Mouse (Mus musculus): ENCODE results near the gene Sirt4. TPM values are rescaled to one million over a fixed set of nuclear protein-coding genes. Genes with fewer than 3 reads are reported as not detected.
A peak's percentile ranks its signal among the peaks of the same experiment; 100 is the strongest.
"Not testable (repeated sequence)": the region's sequence is repeated elsewhere in the genome, so short reads cannot be mapped to it uniquely, and the experiment has no call there.

Sirt4 gene
- 10 to 100 TPM; 14.8 to 16.5 TPM for total RNA-seq (2021)
- long read RNA-seq, experiment 1, transcript Sirt4-201 (5 exons, 1,794 nt) = major isoform, 6 of 7 reads
- long read RNA-seq, experiment 1, partial matches to known transcripts = 1 of 7 reads
- long read RNA-seq, experiment 1, other reads (novel, unspliced or antisense) = 0 of 7 reads
- long read RNA-seq, experiment 2, transcript Sirt4-201 (5 exons, 1,794 nt) = major isoform, 7 of 11 reads
- long read RNA-seq, experiment 2, partial matches to known transcripts = 0 of 11 reads
- long read RNA-seq, experiment 2, other reads (novel, unspliced or antisense) = 4 of 11 reads

DNA sequence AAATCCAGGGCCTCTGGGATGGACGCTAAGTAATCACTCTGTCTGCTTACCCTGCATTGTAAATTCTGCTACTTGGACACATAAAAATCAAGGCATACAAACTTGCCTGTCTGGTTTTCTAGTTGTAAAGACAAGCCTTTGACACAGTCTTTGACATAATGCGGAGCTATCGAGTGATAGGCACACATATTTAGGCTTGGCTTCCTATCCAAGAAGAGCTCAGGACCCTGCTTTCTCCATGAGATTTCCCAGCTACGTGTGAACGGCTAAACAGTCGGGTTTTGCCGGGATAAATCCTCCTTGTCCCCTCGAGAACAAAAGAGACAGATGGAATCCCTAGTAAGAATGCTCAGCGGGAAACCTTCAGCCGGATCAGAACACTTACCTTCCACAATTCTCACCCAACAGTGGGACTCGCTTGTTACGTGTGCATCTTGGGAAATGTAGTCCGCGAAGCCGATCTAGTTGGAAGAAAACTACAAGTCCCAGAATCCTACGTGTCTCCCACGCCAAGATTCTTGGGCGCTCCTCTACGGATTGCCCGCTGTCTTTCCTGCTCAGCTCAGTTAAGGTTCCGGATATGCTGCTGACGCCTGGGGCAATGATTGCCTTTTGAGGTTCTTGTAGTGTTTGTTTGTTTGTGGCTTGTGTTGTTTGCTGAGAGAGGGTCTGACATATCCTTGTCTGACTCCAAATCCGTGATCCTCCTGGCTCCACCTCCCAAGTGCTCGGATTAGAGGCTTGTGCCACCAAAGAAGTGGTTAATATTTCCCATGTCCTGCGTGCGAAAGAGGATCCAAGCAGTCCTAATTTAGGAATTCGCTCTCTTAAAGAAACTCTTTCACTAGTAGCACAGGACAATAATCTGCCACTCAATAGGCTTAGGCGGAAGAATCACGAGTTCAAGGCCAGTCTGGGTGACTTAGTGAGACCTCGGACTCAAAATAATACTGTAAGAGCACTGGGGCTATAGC, at the start of gene Sirt4:
Sirt4 (minus strand) TSS at position 779 of the 974 bp plus-strand sequence.
- DNase-seq (ENCODE audit: low spot score) = peak; percentile 92

DNA sequence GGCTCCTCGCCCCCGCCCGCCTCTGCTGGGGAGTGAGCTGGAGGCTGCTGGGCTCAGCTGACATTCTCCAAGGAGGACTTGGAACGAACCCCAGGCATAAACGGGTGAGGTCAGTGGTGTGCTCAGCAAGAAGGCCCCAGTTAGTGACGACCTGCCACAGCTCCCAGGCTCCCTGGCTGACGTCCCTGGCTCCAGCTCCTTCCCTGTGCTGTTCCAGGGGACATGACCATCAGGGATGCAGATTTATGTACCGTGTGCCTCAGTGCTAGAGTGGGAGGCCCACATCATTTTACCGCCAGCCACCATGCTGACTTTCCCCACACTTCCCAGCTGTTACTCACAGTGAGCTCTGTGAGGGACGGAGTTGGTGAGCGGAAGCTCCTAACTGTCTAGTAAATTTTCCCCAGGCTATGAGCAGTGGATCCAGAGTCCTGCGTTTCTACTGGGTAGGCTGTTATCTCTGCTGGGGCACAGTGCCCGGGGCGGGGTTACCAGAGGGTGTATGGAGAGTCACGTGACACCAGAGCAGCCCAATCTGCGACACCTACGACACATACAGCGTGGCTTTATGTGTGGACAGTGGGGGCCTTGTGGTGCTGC, 47.2 kb upstream of the Sirt4 start:
- peak; percentile 95 for DNase-seq (ENCODE audit: low spot score)

GRCm38 (mm10) chr5:115530447-115530809, 45.9 kb upstream of the Sirt4 start:
- no peak for DNase-seq (ENCODE audit: low spot score)

GRCm38 (mm10) chr5:115529742-115530446, 45.4 kb upstream of the Sirt4 start:
- no peak for DNase-seq (ENCODE audit: low spot score)

GRCm38 (mm10) chr5:115529364-115529741, 44.8 kb upstream of the Sirt4 start:
- DNase-seq (ENCODE audit: low spot score) = no peak

- DNase-seq (ENCODE audit: low spot score) = no peak
Observed at GRCm38 (mm10) chr5:115528128-115528527, 43.6 kb upstream of the Sirt4 start.

GRCm38 (mm10) chr5:115526456-115527202, 42.1 kb upstream of the Sirt4 start:
- DNase-seq (ENCODE audit: low spot score) = no peak

DNA sequence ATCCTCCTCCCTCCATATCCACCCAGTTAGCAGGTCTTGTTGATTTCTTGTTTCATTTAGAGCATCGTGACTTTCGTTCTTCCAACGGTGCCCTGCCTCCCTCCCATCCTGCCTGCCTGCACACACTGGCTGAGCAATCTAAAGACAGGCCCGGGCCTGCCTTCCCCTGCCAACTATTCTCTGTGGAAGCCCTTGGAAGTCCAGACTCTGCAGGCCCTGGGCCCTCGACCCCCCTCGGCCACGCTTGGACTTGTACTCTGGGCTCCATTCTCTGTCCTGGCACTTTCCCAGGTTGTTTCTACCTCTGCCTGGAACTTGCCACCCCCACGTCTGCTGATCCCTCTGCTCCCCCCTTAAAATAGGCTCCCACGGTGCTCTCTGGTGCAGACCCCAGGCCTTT, 41.4 kb upstream of the Sirt4 start:
- no peak for DNase-seq (ENCODE audit: low spot score)

- no peak for DNase-seq (ENCODE audit: low spot score)
Observed at GRCm38 (mm10) chr5:115525416-115525815, 40.9 kb upstream of the Sirt4 start.

GRCm38 (mm10) chr5:115524471-115524870, 39.9 kb upstream of the Sirt4 start:
- no peak for DNase-seq (ENCODE audit: low spot score)

GRCm38 (mm10) chr5:115523971-115524370, 39.4 kb upstream of the Sirt4 start:
- no peak for DNase-seq (ENCODE audit: low spot score)

DNA sequence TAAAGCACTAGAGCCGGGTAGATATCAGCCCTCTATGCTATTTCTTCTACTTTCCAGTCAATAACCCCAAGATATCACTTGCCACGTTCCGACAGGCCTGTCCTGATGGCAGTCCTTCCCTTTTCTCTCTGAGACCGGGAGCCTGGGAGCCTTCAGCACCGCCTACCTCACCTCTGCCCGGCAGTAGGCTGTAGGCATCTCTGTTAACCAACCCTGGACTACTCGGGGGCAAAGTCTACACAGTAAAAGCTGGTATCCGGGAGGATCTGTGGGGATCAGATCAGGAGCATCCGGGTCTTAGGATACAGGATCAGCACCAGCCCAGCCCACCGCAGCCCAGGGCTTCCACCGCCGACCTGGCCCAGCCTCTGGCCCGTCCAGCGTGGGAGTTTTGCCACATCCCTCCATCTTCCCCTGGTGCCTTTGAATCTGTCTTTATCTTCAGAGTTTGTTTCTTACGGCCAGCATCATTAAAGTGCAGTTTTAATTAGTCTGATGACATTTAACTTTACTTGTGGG, 38.5 kb upstream of the Sirt4 start:
- no peak for DNase-seq (ENCODE audit: low spot score)

DNA sequence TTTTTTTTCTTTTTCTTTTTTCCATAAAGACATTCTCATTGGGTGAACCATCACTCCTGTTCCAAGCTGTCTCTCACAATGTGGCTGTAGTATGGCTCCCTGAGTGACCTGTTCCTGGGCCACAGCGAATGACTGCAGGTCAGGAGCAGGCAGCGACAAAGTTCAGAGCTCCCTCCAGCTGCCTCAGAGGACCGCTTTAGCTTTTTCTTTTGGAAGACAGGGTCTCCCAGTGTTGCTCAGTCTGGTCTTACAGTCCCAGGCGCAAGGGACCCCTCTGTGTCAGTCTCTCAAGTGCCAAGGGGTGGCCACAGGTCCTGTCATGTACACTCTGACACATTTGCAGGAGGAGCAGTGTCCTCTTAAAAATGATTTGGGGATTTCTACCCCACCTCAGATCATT, 38.0 kb upstream of the Sirt4 start:
- no peak for DNase-seq (ENCODE audit: low spot score)

DNA sequence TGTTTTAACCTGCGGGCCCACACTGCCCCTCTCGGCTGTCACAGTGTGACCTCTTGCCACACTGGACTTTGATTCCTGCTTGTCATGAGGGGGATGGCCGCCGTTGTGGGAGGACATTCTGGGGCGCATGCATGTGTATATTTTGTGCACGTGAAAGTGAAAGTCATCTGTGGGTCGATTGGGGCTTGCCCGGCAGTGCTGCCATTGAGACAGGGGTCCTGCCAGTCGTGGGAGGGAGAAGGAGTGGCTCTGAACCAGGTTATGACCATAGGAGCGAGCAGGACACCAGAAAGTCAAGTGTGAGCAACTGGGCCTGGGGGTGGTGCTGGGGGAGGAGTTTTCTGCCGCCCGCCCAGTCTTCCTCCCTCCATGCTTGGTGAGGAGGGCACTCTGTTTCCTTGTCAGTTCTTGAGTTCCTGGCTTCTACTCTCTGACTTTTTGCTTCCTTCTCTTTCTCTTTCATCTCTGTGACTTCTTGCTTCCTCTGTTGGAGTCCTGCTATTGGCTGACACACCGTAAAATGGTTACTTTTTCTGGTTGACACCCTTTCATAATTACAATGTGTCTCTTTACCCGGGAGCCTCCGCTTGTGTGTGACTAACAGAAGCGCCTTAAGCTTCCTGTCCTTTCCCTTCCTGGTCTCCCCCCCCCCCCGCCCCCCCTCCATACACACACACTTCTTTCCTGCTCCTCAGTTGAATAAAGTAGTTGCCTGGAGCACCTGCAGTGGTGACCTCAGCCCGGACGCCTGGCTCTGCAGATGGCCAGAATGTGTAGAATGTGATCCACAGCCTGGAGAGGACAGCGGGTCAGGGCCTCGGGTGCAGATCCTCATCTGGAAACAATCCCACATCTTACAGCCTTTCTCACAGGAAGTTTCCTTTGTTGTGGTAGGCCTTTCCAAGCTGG, 37.3 kb upstream of the Sirt4 start:
- peak; percentile 52 for DNase-seq (ENCODE audit: low spot score)

DNA sequence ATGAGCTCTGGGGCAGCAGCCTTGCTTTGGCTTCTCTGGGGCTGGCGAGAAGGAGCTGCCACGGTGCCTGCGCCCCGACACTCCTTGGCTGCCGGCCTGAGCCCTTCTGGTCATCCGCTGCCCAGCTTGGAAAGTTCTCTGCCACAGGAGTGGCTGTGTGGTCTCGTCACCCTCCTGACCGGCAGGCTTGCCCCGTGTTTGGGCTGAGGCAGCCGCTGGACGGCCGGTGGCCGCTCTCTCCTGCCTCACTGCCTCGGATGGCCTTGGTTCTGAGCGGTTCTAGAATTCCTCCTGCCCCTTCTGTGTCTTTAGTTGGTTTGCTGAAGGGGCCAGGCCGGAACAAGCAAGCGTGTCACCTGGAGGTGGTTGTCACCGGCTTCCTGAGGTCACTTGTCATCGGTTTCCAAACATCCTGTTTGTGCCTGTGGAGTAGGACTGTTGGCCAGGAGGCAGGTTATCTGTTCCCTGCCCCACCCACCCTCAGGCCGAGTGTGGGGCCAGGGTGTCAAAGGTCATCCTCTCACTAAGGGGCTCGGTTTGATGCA, 35.9 kb upstream of the Sirt4 start:
- peak; percentile 48 for DNase-seq (ENCODE audit: low spot score)

DNA sequence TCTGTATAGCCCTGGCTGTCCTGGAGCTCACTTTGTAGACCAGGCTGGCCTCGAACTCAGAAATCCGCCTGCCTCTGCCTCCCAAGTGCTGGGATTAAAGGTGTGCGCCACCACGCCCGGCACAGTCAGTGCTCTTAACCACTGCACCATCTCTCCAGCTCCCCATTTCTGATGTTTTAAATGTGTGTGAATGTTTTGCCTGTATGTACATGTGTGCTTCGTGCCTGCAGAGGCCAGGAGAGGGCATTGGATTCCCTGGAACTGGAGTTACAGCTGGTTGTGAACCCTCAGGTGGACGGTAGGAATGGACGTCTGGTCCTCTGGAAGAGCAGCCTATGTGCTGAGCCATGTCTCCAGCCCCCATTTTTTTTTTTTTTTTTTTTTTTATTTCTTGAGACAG, 33.7 kb upstream of the Sirt4 start:
- not testable (repeated sequence) for DNase-seq (ENCODE audit: low spot score)

DNA sequence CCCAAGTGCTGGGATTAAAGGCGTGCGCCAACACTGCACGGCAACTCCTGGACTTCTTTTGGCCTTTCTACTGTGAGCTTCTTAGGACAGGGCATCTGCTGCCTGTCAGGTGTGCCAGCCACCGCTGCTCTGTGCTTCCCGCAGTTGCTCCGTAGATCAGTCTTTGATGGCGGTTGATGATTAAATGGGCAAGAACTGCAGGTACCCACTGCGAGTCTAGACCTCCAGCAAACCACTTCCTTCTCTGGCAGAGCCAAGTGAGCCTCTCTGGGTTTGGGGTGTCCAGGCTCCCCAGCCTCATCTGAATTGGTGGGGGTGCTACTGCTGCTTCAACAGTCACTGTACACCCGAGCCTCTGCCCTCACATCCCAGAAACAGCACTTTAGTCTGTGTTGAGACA, 33.0 kb upstream of the Sirt4 start:
- no peak for DNase-seq (ENCODE audit: low spot score)

DNA sequence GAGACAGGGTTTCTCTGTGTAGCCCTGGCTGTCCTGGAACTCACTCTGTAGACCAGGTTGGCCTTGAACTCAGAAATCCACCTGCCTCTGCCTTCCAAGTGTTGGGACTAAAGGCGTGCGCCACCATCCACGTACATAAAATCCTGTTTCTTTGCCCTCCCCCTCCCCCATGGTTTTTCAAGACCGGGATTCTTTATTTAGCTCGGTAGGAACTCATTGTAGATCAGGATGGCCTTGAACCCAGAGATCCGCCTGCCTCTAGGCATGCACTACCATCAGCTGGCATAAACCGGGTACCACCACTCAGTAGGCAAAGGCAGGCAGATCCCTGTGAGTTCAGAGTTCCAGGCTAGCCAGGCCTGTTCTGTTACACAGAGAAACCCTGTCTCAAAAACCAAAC, 32.4 kb upstream of the Sirt4 start:
- DNase-seq (ENCODE audit: low spot score) = no peak

Measured in gastrocnemius, adult 18-20 months (tissue).